Mouse (Mus musculus): ENCODE data around the gene Cacna2d3.

DNA sequence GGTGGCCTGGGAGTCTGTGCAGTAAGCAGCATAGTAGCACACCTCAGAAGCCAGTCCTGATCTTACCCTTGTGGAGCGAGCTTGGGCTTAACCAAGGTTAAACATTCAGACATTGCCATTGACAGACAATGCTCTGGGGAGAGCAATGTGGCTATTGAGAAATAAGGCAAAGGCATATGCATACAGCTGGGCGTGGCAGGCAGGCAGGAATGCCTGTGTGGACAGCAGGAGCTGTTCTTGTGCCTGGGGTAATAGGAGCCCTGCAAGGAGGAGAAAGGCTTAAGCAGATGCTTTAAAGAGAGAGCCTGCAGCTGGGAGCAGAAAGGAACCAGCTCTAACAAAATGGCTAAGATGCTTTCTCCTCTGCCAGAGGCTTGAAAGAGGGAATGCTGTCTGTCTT, 451.8 kb downstream of the Cacna2d3 start:
- TF ChIP-seq CTCF (IDR thresholded peaks at IDR 0.05) (no peak), POLR2A (IDR thresholded peaks at IDR 0.05; ENCODE audit: insufficient read depth, low read depth, low read length) (no peak), EP300 (IDR thresholded peaks at IDR 0.05; ENCODE audit: insufficient read depth, low read depth, low read length) (no peak)
